Mouse (Mus musculus) hematopoietic multipotent progenitor cell, adult 10-12 weeks (in vitro differentiated cells): ENCODE results near the gene Ostc. TPM values are rescaled to one million over a fixed set of nuclear protein-coding genes. Genes with fewer than 3 reads are reported as not detected.

Experiments
- polyA plus RNA-seq: library from polyadenylated mRNA; stranded (reverse); fragments of >175 nt; gene quantifications from 2 replicates; pipeline ENCODE4 v1.2.3, GENCODE M21; 2012; ENCODE audit warnings: low replicate concordance

Gene Ostc
- polyA plus RNA-seq: 27.6 and 38.1 TPM in 2 replicates

GRCm38 (mm10) chr3:130708967-130709924, at the start of gene Ostc:
Gene Ostc (minus strand): TSS chr3:130709444.

DNA sequence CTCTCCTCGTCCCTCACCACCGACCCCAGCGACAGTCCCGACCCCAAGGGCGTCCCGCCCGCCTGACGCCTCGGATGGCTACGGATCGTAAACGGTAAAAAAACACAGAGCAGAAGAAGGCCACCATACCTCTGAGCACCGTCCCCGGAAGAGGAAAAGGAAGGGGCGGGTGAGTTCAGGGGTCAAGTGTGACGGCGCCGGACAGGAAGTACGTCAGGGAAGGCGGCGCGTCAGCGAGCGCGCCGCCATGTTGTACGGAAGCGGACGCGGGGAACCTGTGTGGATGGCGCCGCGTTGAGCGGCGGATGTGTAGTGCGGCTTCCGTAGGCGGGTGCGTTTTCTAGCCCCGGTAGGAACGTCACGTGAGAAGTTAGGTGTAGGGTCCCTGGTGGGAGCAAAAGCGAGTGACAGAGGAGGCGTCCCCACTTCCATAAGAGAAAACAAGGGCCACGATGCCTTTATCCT, 21.0 kb upstream of the Ostc start, which contains the start of gene Rpl34:
Gene Rpl34 (minus strand): TSS at position 210 of the 465 bp plus-strand sequence.

Other genes starting within 250 kb of the Ostc start
- gene Etnppl, start 92.0 kb downstream of the Ostc start, polyA plus RNA-seq: not detected in 2 replicates
- 109 and 128 TPM in 2 replicates for gene Rpl34, start 21.0 kb upstream of the Ostc start, polyA plus RNA-seq